Mouse (Mus musculus): ENCODE data around the gene Yju2. TPM values are rescaled to one million over a fixed set of nuclear protein-coding genes. Genes with fewer than 3 reads are reported as not detected.

Yju2 gene
- polyA plus RNA-seq, 1 experiment from 2014 or later: 26.0 TPM

Other genes with a start within 250 kb of the Yju2 start
- 7.7 and 11.3 TPM in 2 replicates for gene Pot1b, start 246.5 kb upstream of the Yju2 start, polyA plus RNA-seq (2015; fragmentation: Nextera tagmentation; extraction: Ambion mirVana)
- gene Adgre4, start 209.1 kb upstream of the Yju2 start, polyA plus RNA-seq (2015; fragmentation: Nextera tagmentation; extraction: Ambion mirVana): 0.25 and 0.46 TPM in 2 replicates
- 8.7 and 10.1 TPM in 2 replicates for gene Zfp119a, start 80.2 kb upstream of the Yju2 start, polyA plus RNA-seq (2015; fragmentation: Nextera tagmentation; extraction: Ambion mirVana)
- 12.2 and 12.7 TPM in 2 replicates for gene Zfp959, start 67.0 kb upstream of the Yju2 start, polyA plus RNA-seq (2015; fragmentation: Nextera tagmentation; extraction: Ambion mirVana)
- gene Zfp119b, start 9.6 kb upstream of the Yju2 start, polyA plus RNA-seq (2015; fragmentation: Nextera tagmentation; extraction: Ambion mirVana): 6.8 and 7.4 TPM in 2 replicates
- 3.3 and 3.7 TPM in 2 replicates for gene Ebi3, start 6.5 kb upstream of the Yju2 start, polyA plus RNA-seq (2015; fragmentation: Nextera tagmentation; extraction: Ambion mirVana)
- gene Shd, start 11.4 kb downstream of the Yju2 start, polyA plus RNA-seq (2015; fragmentation: Nextera tagmentation; extraction: Ambion mirVana): 20.4 and 22.2 TPM in 2 replicates
- gene Fsd1, start 27.4 kb downstream of the Yju2 start, polyA plus RNA-seq (2015; fragmentation: Nextera tagmentation; extraction: Ambion mirVana): 12.5 and 16.8 TPM in 2 replicates
- 23.6 and 24.5 TPM in 2 replicates for gene Stap2, start 46.5 kb downstream of the Yju2 start, polyA plus RNA-seq (2015; fragmentation: Nextera tagmentation; extraction: Ambion mirVana)
- 91.3 and 97.2 TPM in 2 replicates for gene Mpnd, start 46.6 kb downstream of the Yju2 start, polyA plus RNA-seq (2015; fragmentation: Nextera tagmentation; extraction: Ambion mirVana)
- 194 and 201 TPM in 2 replicates for gene Sh3gl1, start 77.5 kb downstream of the Yju2 start, polyA plus RNA-seq (2015; fragmentation: Nextera tagmentation; extraction: Ambion mirVana)
- 21.6 and 23.0 TPM in 2 replicates for gene Chaf1a, start 81.3 kb downstream of the Yju2 start, polyA plus RNA-seq (2015; fragmentation: Nextera tagmentation; extraction: Ambion mirVana)
- 46.4 and 51.6 TPM in 2 replicates for gene Ubxn6, start 115.9 kb downstream of the Yju2 start, polyA plus RNA-seq (2015; fragmentation: Nextera tagmentation; extraction: Ambion mirVana)
- 112 and 119 TPM in 2 replicates for gene Hdgfl2, start 120.5 kb downstream of the Yju2 start, polyA plus RNA-seq (2015; fragmentation: Nextera tagmentation; extraction: Ambion mirVana)
- 0.08 TPM in 1 of 2 replicates, not detected in the other for gene Plin4, start 150.7 kb downstream of the Yju2 start, polyA plus RNA-seq (2015; fragmentation: Nextera tagmentation; extraction: Ambion mirVana)
- gene Plin5, start 158.5 kb downstream of the Yju2 start, polyA plus RNA-seq (2015; fragmentation: Nextera tagmentation; extraction: Ambion mirVana): 0.72 and 1.2 TPM in 2 replicates
- 1.4 and 1.8 TPM in 2 replicates for gene Lrg1, start 162.9 kb downstream of the Yju2 start, polyA plus RNA-seq (2015; fragmentation: Nextera tagmentation; extraction: Ambion mirVana)
- gene Sema6b, start 181.2 kb downstream of the Yju2 start, polyA plus RNA-seq (2015; fragmentation: Nextera tagmentation; extraction: Ambion mirVana): 4.2 and 4.6 TPM in 2 replicates
- gene Tnfaip8l1, start 203.4 kb downstream of the Yju2 start, polyA plus RNA-seq (2015; fragmentation: Nextera tagmentation; extraction: Ambion mirVana): 13.9 and 14.5 TPM in 2 replicates
- 102 and 108 TPM in 2 replicates for gene Mydgf, start 224.8 kb downstream of the Yju2 start, polyA plus RNA-seq (2015; fragmentation: Nextera tagmentation; extraction: Ambion mirVana)